Mouse (Mus musculus) spleen, adult 2 months (tissue): ENCODE measurements around the gene Cep72.

Experiments used
- CTCF ChIP-seq: fragments of 200-500 bp; IDR thresholded peaks from 2 replicates; pipeline ENCODE4 v1.5.1; 2011; ENCODE audit warnings: mild to moderate bottlenecking, inconsistent platforms; ENCODE audit not compliant: insufficient read depth, insufficient read length, insufficient replicate concordance; ENCODE audit errors: extremely low read depth
- POLR2A ChIP-seq: fragments of 200-500 bp; IDR thresholded peaks from 2 replicates; pipeline ENCODE4 v1.6.1; 2011; ENCODE audit warnings: low read depth, low read length, inconsistent platforms

- TF ChIP-seq POLR2A (no peak), CTCF (no peak)
These were observed 65.6 kb downstream of the Cep72 start for GRCm38 (mm10) chr13:73996456-73996855.
